Mouse (Mus musculus): ENCODE results near the gene Hoxb6. TPM values are rescaled to one million over a fixed set of nuclear protein-coding genes. Genes with fewer than 3 reads are reported as not detected.

The Hoxb6 gene
- 0.11 TPM in 1 of 2 replicates, not detected in the other for polyA plus RNA-seq (2012)

- no peak for TF ChIP-seq GATA1 (IDR thresholded peaks at IDR 0.05; ENCODE audit: low read length)
Measured at GRCm38 (mm10) chr11:96291681-96292564, at the start of gene Hoxb6. Gene Hoxb6 (plus strand): TSS chr11:96292476.

GRCm38 (mm10) chr11:96250901-96251300, 41.4 kb upstream of the Hoxb6 start:
- TF ChIP-seq GATA1 (IDR thresholded peaks at IDR 0.05; ENCODE audit: low read length): no peak

GRCm38 (mm10) chr11:96251480-96252031, 40.7 kb upstream of the Hoxb6 start:
- TF ChIP-seq GATA1 (IDR thresholded peaks at IDR 0.05; ENCODE audit: low read length): no peak

- no peak for TF ChIP-seq GATA1 (IDR thresholded peaks at IDR 0.05; ENCODE audit: low read length)
Measured at GRCm38 (mm10) chr11:96252541-96253120, 39.6 kb upstream of the Hoxb6 start.

GRCm38 (mm10) chr11:96254221-96254620, 38.1 kb upstream of the Hoxb6 start:
- TF ChIP-seq GATA1 (IDR thresholded peaks at IDR 0.05; ENCODE audit: low read length): no peak

GRCm38 (mm10) chr11:96255111-96255995, 36.9 kb upstream of the Hoxb6 start:
- TF ChIP-seq GATA1 (IDR thresholded peaks at IDR 0.05; ENCODE audit: low read length): no peak

- TF ChIP-seq GATA1 (IDR thresholded peaks at IDR 0.05; ENCODE audit: low read length): no peak
Measured at GRCm38 (mm10) chr11:96255996-96256445, 36.3 kb upstream of the Hoxb6 start.

- TF ChIP-seq GATA1 (IDR thresholded peaks at IDR 0.05; ENCODE audit: low read length): no peak
Measured at GRCm38 (mm10) chr11:96257141-96257540, 35.1 kb upstream of the Hoxb6 start.

GRCm38 (mm10) chr11:96259038-96259437, 33.2 kb upstream of the Hoxb6 start:
- no peak for TF ChIP-seq GATA1 (IDR thresholded peaks at IDR 0.05; ENCODE audit: low read length)

GRCm38 (mm10) chr11:96259511-96259910, 32.8 kb upstream of the Hoxb6 start:
- no peak for TF ChIP-seq GATA1 (IDR thresholded peaks at IDR 0.05; ENCODE audit: low read length)

- no peak for TF ChIP-seq GATA1 (IDR thresholded peaks at IDR 0.05; ENCODE audit: low read length)
Measured at GRCm38 (mm10) chr11:96260310-96260970, 31.8 kb upstream of the Hoxb6 start.

GRCm38 (mm10) chr11:96261323-96261890, 30.9 kb upstream of the Hoxb6 start:
- TF ChIP-seq GATA1 (IDR thresholded peaks at IDR 0.05; ENCODE audit: low read length): no peak

- TF ChIP-seq GATA1 (IDR thresholded peaks at IDR 0.05; ENCODE audit: low read length): no peak
Measured at GRCm38 (mm10) chr11:96262262-96262830, 29.9 kb upstream of the Hoxb6 start.
